Comparison of ENCODE assay signal across 9 mouse cellular contexts in genomic region chrX:12917105-12917504, GRCm38 (mm10).
DNase-seq lines count a peak whose midpoint lies in the region; ATAC-seq and TF ChIP-seq lines count a peak whose summit lies in the region.
"Had no signal": no experiment of that assay in that cellular context is flagged by ENCODE, and none has a peak within 500 bp of the region (broad histone marks: within the 10 kb centered on the region; RNA-seq: fewer than 3 reads in every experiment).

No protein-coding gene starts in this region.

- no peaks in the 10 kb centered on the region for H3K9me3 ChIP-seq in E14TG2a.4 (ENCODE audit: low read length)
- no peaks in the 10 kb centered on the region for H3K9me3 ChIP-seq in heart, embryonic 10.5 days
- no peaks in the 10 kb centered on the region for H3K9me3 ChIP-seq in stomach, postnatal 0 days (ENCODE audit: control insufficient read depth, low read length)

- TF ChIP-seq CTCF in E14TG2a.4 (conservative IDR thresholded peaks at IDR 0.05; ENCODE audit: low read length): no peak
- TF ChIP-seq CTCF in stomach, postnatal 0 days (IDR thresholded peaks at IDR 0.05; ENCODE audit: low read depth): peak; percentile 38

- H3K9ac ChIP-seq in stomach, postnatal 0 days (ENCODE audit: low read length): no peak overlapping the region
- H3K9ac ChIP-seq: liver, embryonic 14.5 days had no signal

- no peaks in the 10 kb centered on the region for H3K27me3 ChIP-seq in E14TG2a.4 (ENCODE audit: insufficient read depth, low read length)
- peaks cover 7% of the 10 kb centered on the region; the same call in 1 of the 2 replicates for H3K27me3 ChIP-seq in heart, embryonic 10.5 days (ENCODE audit: insufficient read depth, poor library complexity, severe bottlenecking)
- no peaks in the 10 kb centered on the region for H3K27me3 ChIP-seq in stomach, postnatal 0 days (ENCODE audit: control insufficient read depth, insufficient read depth, low read length)

- H3K27ac ChIP-seq in heart, embryonic 10.5 days: peak overlapping the region; percentile 79
- H3K27ac ChIP-seq in stomach, postnatal 0 days (replicated peaks): no peak overlapping the region
- H3K27ac ChIP-seq: liver, embryonic 14.5 days had no signal

- H3K4me3 ChIP-seq in E14TG2a.4 (replicated peaks; ENCODE audit: low read length): peak overlapping the region; percentile 62
- H3K4me3 ChIP-seq in heart, embryonic 10.5 days: peak overlapping the region; percentile 45
- H3K4me3 ChIP-seq in stomach, postnatal 0 days (ENCODE audit: low read depth, low read length): no peak overlapping the region

- DNase-seq in adrenal gland, adult 8-10 months: peak; percentile 28
- DNase-seq in heart, embryonic 10.5 days (ENCODE audit: low spot score): peak; percentile 76
- peak; percentile 21 for DNase-seq in kidney, adult 9 months
- peak; percentile 46 for DNase-seq in lung, postnatal 10 days
- peak; percentile 56 for DNase-seq in stomach, postnatal 0 days (ENCODE audit: low spot score)
- DNase-seq in spleen, postnatal 4 days (ENCODE audit: low spot score in 2 of 2): no peak

- WGBS in heart, embryonic 10.5 days: 15% methylated on average over 13 of the region's 13 CpGs
- 43% methylated on average over 13 of the region's 13 CpGs for WGBS in stomach, postnatal 0 days

- H3K4me2 ChIP-seq in stomach, postnatal 0 days (replicated peaks; ENCODE audit: low read depth): peak overlapping the region; percentile 36

- H3K36me3 ChIP-seq in E14TG2a.4 (ENCODE audit: insufficient read depth, low read length): no peaks in the 10 kb centered on the region
- H3K36me3 ChIP-seq in heart, embryonic 10.5 days: no peaks in the 10 kb centered on the region
- H3K36me3 ChIP-seq in stomach, postnatal 0 days (ENCODE audit: control insufficient read depth, insufficient read depth, low read length): no peaks in the 10 kb centered on the region

- TF ChIP-seq EP300 in stomach, postnatal 0 days (optimal IDR thresholded peaks at IDR 0.05): no peak

- peak; percentile 77 for ATAC-seq in stomach, postnatal 0 days (ENCODE audit: low FRiP score, low TSS enrichment)
- no peak for ATAC-seq in cerebellum, adult (ENCODE audit: insufficient number of reproducible peaks, low FRiP score, low TSS enrichment)

- H3K4me1 ChIP-seq in E14TG2a.4 (replicated peaks; ENCODE audit: low read depth, low read length): peaks cover 14% of the 10 kb centered on the region
- H3K4me1 ChIP-seq in heart, embryonic 10.5 days: no peaks in the 10 kb centered on the region; the same call in 1 of the 2 replicates
- H3K4me1 ChIP-seq in stomach, postnatal 0 days (replicated peaks; ENCODE audit: control insufficient read depth, insufficient read depth): no peaks in the 10 kb centered on the region

Comparison
In these comparisons a context has a peak if more than half of its experiments do, and no peak if none do; other contexts are left out.
1. DNase-seq: peak in adrenal gland, adult 8-10 months (single experiment), heart, embryonic 10.5 days (single experiment), kidney, adult 9 months (single experiment), lung, postnatal 10 days (single experiment) and stomach, postnatal 0 days (single experiment); none in spleen, postnatal 4 days (0 of 2).